Mouse (Mus musculus): ENCODE measurements around the gene Sesn3.

Sesn3 gene

GRCm38 (mm10) chr9:14268578-14268977, 6.3 kb upstream of the Sesn3 start:
- H3K36me3 ChIP-seq (ENCODE audit: control insufficient read depth, insufficient read depth, low read length, poor library complexity, severe bottlenecking), result no peaks in the 10 kb centered on the region
- H3K27me3 ChIP-seq (ENCODE audit: control insufficient read depth, insufficient read depth, low read length, poor library complexity, severe bottlenecking), result no peaks in the 10 kb centered on the region
- DNase-seq (ENCODE audit: low read depth, low spot score), result no peak

GRCm38 (mm10) chr9:14272921-14273320, 1.9 kb upstream of the Sesn3 start:
- no peaks in the 10 kb centered on the region for H3K27me3 ChIP-seq (ENCODE audit: control insufficient read depth, insufficient read depth, low read length, poor library complexity, severe bottlenecking)
- DNase-seq (ENCODE audit: low read depth, low spot score), result peak; percentile 45
- H3K36me3 ChIP-seq (ENCODE audit: control insufficient read depth, insufficient read depth, low read length, poor library complexity, severe bottlenecking), result no peaks in the 10 kb centered on the region

GRCm38 (mm10) chr9:14274586-14274985, 281 bp upstream of the Sesn3 start:
- no peaks in the 10 kb centered on the region for H3K27me3 ChIP-seq (ENCODE audit: control insufficient read depth, insufficient read depth, low read length, poor library complexity, severe bottlenecking)
- no peaks in the 10 kb centered on the region for H3K36me3 ChIP-seq (ENCODE audit: control insufficient read depth, insufficient read depth, low read length, poor library complexity, severe bottlenecking)
- no peak for DNase-seq (ENCODE audit: low read depth, low spot score)

GRCm38 (mm10) chr9:14275792-14276480, 1.1 kb downstream of the Sesn3 start:
- no peaks in the 10 kb centered on the region for H3K27me3 ChIP-seq (ENCODE audit: control insufficient read depth, insufficient read depth, low read length, poor library complexity, severe bottlenecking)
- no peaks in the 10 kb centered on the region for H3K36me3 ChIP-seq (ENCODE audit: control insufficient read depth, insufficient read depth, low read length, poor library complexity, severe bottlenecking)
- DNase-seq (ENCODE audit: low read depth, low spot score), result peak; percentile 99

- no peaks in the 10 kb centered on the region for H3K27me3 ChIP-seq (ENCODE audit: control insufficient read depth, insufficient read depth, low read length, poor library complexity, severe bottlenecking)
- H3K36me3 ChIP-seq (ENCODE audit: control insufficient read depth, insufficient read depth, low read length, poor library complexity, severe bottlenecking), result no peaks in the 10 kb centered on the region
- no peak for DNase-seq (ENCODE audit: low read depth, low spot score)
Measured at GRCm38 (mm10) chr9:14276481-14277287, 1.8 kb downstream of the Sesn3 start.

- Histone ChIP-seq H3K36me3 (ENCODE audit: control insufficient read depth, insufficient read depth, low read length, poor library complexity, severe bottlenecking) (no peaks in the 10 kb centered on the region), H3K27me3 (ENCODE audit: control insufficient read depth, insufficient read depth, low read length, poor library complexity, severe bottlenecking) (no peaks in the 10 kb centered on the region)
- no peak for DNase-seq (ENCODE audit: low read depth, low spot score)
Measured at GRCm38 (mm10) chr9:14277365-14277991, 2.6 kb downstream of the Sesn3 start.

- H3K36me3 ChIP-seq (ENCODE audit: control insufficient read depth, insufficient read depth, low read length, poor library complexity, severe bottlenecking), result no peaks in the 10 kb centered on the region
- DNase-seq (ENCODE audit: low read depth, low spot score), result no peak
Measured at GRCm38 (mm10) chr9:14280696-14281095, 5.8 kb downstream of the Sesn3 start.

GRCm38 (mm10) chr9:14285036-14285435, 10.2 kb downstream of the Sesn3 start:
- Histone ChIP-seq H3K27me3 (ENCODE audit: control insufficient read depth, insufficient read depth, low read length, poor library complexity, severe bottlenecking) (no peaks in the 10 kb centered on the region), H3K36me3 (ENCODE audit: control insufficient read depth, insufficient read depth, low read length, poor library complexity, severe bottlenecking) (0 out of 2 replicates have a peak, but pooled peaks cover 2% of the 10 kb centered on the region)
- no peak for DNase-seq (ENCODE audit: low read depth, low spot score)

More at GRCm38 (mm10) chr9:14280696-14281095, 5.8 kb downstream of the Sesn3 start:
- no peaks in the 10 kb centered on the region for H3K27me3 ChIP-seq (ENCODE audit: control insufficient read depth, insufficient read depth, low read length, poor library complexity, severe bottlenecking)

- DNase-seq (ENCODE audit: low read depth, low spot score), result peak; percentile 47
- Histone ChIP-seq H3K36me3 (ENCODE audit: control insufficient read depth, insufficient read depth, low read length, poor library complexity, severe bottlenecking) (peaks cover 2% of the 10 kb centered on the region; the same call in 1 of the 2 replicates), H3K27me3 (ENCODE audit: control insufficient read depth, insufficient read depth, low read length, poor library complexity, severe bottlenecking) (no peaks in the 10 kb centered on the region)
Measured at GRCm38 (mm10) chr9:14287234-14287633, 12.4 kb downstream of the Sesn3 start.

- Histone ChIP-seq H3K27me3 (ENCODE audit: control insufficient read depth, insufficient read depth, low read length, poor library complexity, severe bottlenecking) (no peaks in the 10 kb centered on the region), H3K36me3 (ENCODE audit: control insufficient read depth, insufficient read depth, low read length, poor library complexity, severe bottlenecking) (peaks cover 2% of the 10 kb centered on the region; the same call in 1 of the 2 replicates)
- DNase-seq (ENCODE audit: low read depth, low spot score), result no peak
Measured at GRCm38 (mm10) chr9:14288500-14288899, 13.6 kb downstream of the Sesn3 start.

- Histone ChIP-seq H3K36me3 (ENCODE audit: control insufficient read depth, insufficient read depth, low read length, poor library complexity, severe bottlenecking) (peaks cover 2% of the 10 kb centered on the region; the same call in 1 of the 2 replicates), H3K27me3 (ENCODE audit: control insufficient read depth, insufficient read depth, low read length, poor library complexity, severe bottlenecking) (no peaks in the 10 kb centered on the region)
- peak; percentile 76 for DNase-seq (ENCODE audit: low read depth, low spot score)
Measured at GRCm38 (mm10) chr9:14293866-14294265, 19.0 kb downstream of the Sesn3 start.

GRCm38 (mm10) chr9:14295680-14296440, 21.0 kb downstream of the Sesn3 start:
- H3K27me3 ChIP-seq (ENCODE audit: control insufficient read depth, insufficient read depth, low read length, poor library complexity, severe bottlenecking), result no peaks in the 10 kb centered on the region
- peak; percentile 28 for DNase-seq (ENCODE audit: low read depth, low spot score)
- peaks cover 3% of the 10 kb centered on the region; the same call in 1 of the 2 replicates for H3K36me3 ChIP-seq (ENCODE audit: control insufficient read depth, insufficient read depth, low read length, poor library complexity, severe bottlenecking)

GRCm38 (mm10) chr9:14297204-14297603, 22.3 kb downstream of the Sesn3 start:
- no peak for DNase-seq (ENCODE audit: low read depth, low spot score)
- Histone ChIP-seq H3K36me3 (ENCODE audit: control insufficient read depth, insufficient read depth, low read length, poor library complexity, severe bottlenecking) (0 out of 2 replicates have a peak, but pooled peaks cover 3% of the 10 kb centered on the region), H3K27me3 (ENCODE audit: control insufficient read depth, insufficient read depth, low read length, poor library complexity, severe bottlenecking) (no peaks in the 10 kb centered on the region)

- H3K27me3 ChIP-seq (ENCODE audit: control insufficient read depth, insufficient read depth, low read length, poor library complexity, severe bottlenecking), result no peaks in the 10 kb centered on the region
- no peak for DNase-seq (ENCODE audit: low read depth, low spot score)
- H3K36me3 ChIP-seq (ENCODE audit: control insufficient read depth, insufficient read depth, low read length, poor library complexity, severe bottlenecking), result peaks cover 3% of the 10 kb centered on the region; the same call in 1 of the 2 replicates
Measured at GRCm38 (mm10) chr9:14299819-14300218, 25.0 kb downstream of the Sesn3 start.

Data from splenic B cell, adult 2 months (primary cell).